In genomic region chr11:79094727-79095126, GRCm38 (mm10) we compare ENCODE assay signal across 8 mouse cellular contexts. TPM values are rescaled to one million over a fixed set of nuclear protein-coding genes. Genes with fewer than 3 reads are reported as not detected.
DNase-seq lines count a peak whose midpoint lies in the region; ATAC-seq and TF ChIP-seq lines count a peak whose summit lies in the region.

No protein-coding gene starts in this region.

- no peak overlapping the region for H3K4me2 ChIP-seq in midbrain, embryonic 11.5 days
- H3K4me2 ChIP-seq in midbrain, embryonic 15.5 days: no peak overlapping the region
- H3K4me2 ChIP-seq in intestine, embryonic 15.5 days (replicated peaks): no peak overlapping the region
- 0 out of 2 replicates have a peak overlapping the region, but pooled peaks have one; percentile 7 for H3K4me2 ChIP-seq in lung, embryonic 15.5 days
- no peak overlapping the region for H3K4me2 ChIP-seq in stomach, postnatal 0 days (replicated peaks; ENCODE audit: low read depth)

- peak; percentile 83 for DNase-seq in midbrain, embryonic 11.5 days (ENCODE audit: low spot score, missing footprints)
- peak; percentile 99 for DNase-seq in heart, adult 11 months
- peak; percentile 38 for DNase-seq in stomach, postnatal 0 days (ENCODE audit: low spot score)
- DNase-seq in ovary, postnatal 14 days (ENCODE audit: low spot score): no peak
- DNase-seq in thymus, postnatal 0 days (ENCODE audit: low spot score): no peak

- no peak for TF ChIP-seq EP300 in stomach, postnatal 0 days (optimal IDR thresholded peaks at IDR 0.05)

- ATAC-seq in midbrain, embryonic 11.5 days (ENCODE audit: low FRiP score): no peak
- no peak for ATAC-seq in midbrain, embryonic 15.5 days (replicated peaks)
- ATAC-seq in intestine, embryonic 15.5 days: peak; percentile 54
- ATAC-seq in lung, embryonic 15.5 days (ENCODE audit: borderline replicate concordance, extremely low read depth, low FRiP score, low TSS enrichment): peak; percentile 78
- ATAC-seq in stomach, postnatal 0 days (ENCODE audit: low FRiP score, low TSS enrichment): peak; percentile 11; the same call in 1 of the 2 replicates

- H3K4me1 ChIP-seq in midbrain, embryonic 11.5 days (ENCODE audit: control insufficient read depth, insufficient read depth, low read length): peaks cover 18% of the 10 kb centered on the region
- peaks cover 7% of the 10 kb centered on the region; the same call in 1 of the 2 replicates for H3K4me1 ChIP-seq in midbrain, embryonic 15.5 days
- H3K4me1 ChIP-seq in intestine, embryonic 15.5 days (replicated peaks): peaks cover 54% of the 10 kb centered on the region
- peaks cover 64% of the 10 kb centered on the region for H3K4me1 ChIP-seq in lung, embryonic 15.5 days
- H3K4me1 ChIP-seq in stomach, postnatal 0 days (replicated peaks; ENCODE audit: control insufficient read depth, insufficient read depth): peaks cover 16% of the 10 kb centered on the region; the same call in 1 of the 2 replicates

- no peak for TF ChIP-seq CTCF in stomach, postnatal 0 days (IDR thresholded peaks at IDR 0.05; ENCODE audit: low read depth)

- H3K27ac ChIP-seq in midbrain, embryonic 11.5 days (ENCODE audit: low read depth, low read length): 0 out of 2 replicates have a peak overlapping the region, but pooled peaks have one; percentile 20
- no peak overlapping the region for H3K27ac ChIP-seq in midbrain, embryonic 15.5 days
- peak overlapping the region; percentile 83 for H3K27ac ChIP-seq in intestine, embryonic 15.5 days
- H3K27ac ChIP-seq in lung, embryonic 15.5 days: peak overlapping the region; percentile 97
- peak overlapping the region; percentile 89 for H3K27ac ChIP-seq in stomach, postnatal 0 days (replicated peaks)

- 68% methylated on average over 5 of the region's 5 CpGs for WGBS in midbrain, embryonic 11.5 days
- WGBS in midbrain, embryonic 15.5 days: 60% methylated on average over 5 of the region's 5 CpGs
- WGBS in intestine, embryonic 15.5 days: 39% methylated on average over 5 of the region's 5 CpGs
- WGBS in lung, embryonic 15.5 days: 41% methylated on average over 5 of the region's 5 CpGs
- 27% methylated on average over 5 of the region's 5 CpGs for WGBS in stomach, postnatal 0 days

- no peak overlapping the region for H3K4me3 ChIP-seq in midbrain, embryonic 11.5 days (ENCODE audit: low read depth, low read length)
- H3K4me3 ChIP-seq in midbrain, embryonic 15.5 days: no peak overlapping the region
- H3K4me3 ChIP-seq in intestine, embryonic 15.5 days (replicated peaks): no peak overlapping the region
- no peak overlapping the region for H3K4me3 ChIP-seq in lung, embryonic 15.5 days
- no peak overlapping the region for H3K4me3 ChIP-seq in stomach, postnatal 0 days (ENCODE audit: low read depth, low read length)

- H3K9me3 ChIP-seq in midbrain, embryonic 11.5 days (ENCODE audit: control insufficient read depth, low read length): no peaks in the 10 kb centered on the region
- no peaks in the 10 kb centered on the region for H3K9me3 ChIP-seq in midbrain, embryonic 15.5 days
- no peaks in the 10 kb centered on the region for H3K9me3 ChIP-seq in intestine, embryonic 15.5 days
- no peaks in the 10 kb centered on the region for H3K9me3 ChIP-seq in lung, embryonic 15.5 days
- H3K9me3 ChIP-seq in stomach, postnatal 0 days (ENCODE audit: control insufficient read depth, low read length): no peaks in the 10 kb centered on the region

- no peaks in the 10 kb centered on the region for H3K36me3 ChIP-seq in midbrain, embryonic 11.5 days (ENCODE audit: control insufficient read depth, insufficient read depth, low read length)
- H3K36me3 ChIP-seq in midbrain, embryonic 15.5 days (replicated peaks): no peaks in the 10 kb centered on the region
- H3K36me3 ChIP-seq in intestine, embryonic 15.5 days: no peaks in the 10 kb centered on the region
- no peaks in the 10 kb centered on the region for H3K36me3 ChIP-seq in lung, embryonic 15.5 days
- no peaks in the 10 kb centered on the region for H3K36me3 ChIP-seq in stomach, postnatal 0 days (ENCODE audit: control insufficient read depth, insufficient read depth, low read length)

- no peak overlapping the region for H3K9ac ChIP-seq in midbrain, embryonic 11.5 days (ENCODE audit: low read length)
- H3K9ac ChIP-seq in midbrain, embryonic 15.5 days: no peak overlapping the region
- H3K9ac ChIP-seq in intestine, embryonic 15.5 days: no peak overlapping the region
- H3K9ac ChIP-seq in lung, embryonic 15.5 days: no peak overlapping the region
- 0 out of 2 replicates have a peak overlapping the region, but pooled peaks have one; percentile 8 for H3K9ac ChIP-seq in stomach, postnatal 0 days (ENCODE audit: low read length)

- no peaks in the 10 kb centered on the region for H3K27me3 ChIP-seq in midbrain, embryonic 11.5 days (ENCODE audit: control insufficient read depth, insufficient read depth, low read length)
- no peaks in the 10 kb centered on the region for H3K27me3 ChIP-seq in midbrain, embryonic 15.5 days (replicated peaks)
- H3K27me3 ChIP-seq in intestine, embryonic 15.5 days (replicated peaks): no peaks in the 10 kb centered on the region
- no peaks in the 10 kb centered on the region for H3K27me3 ChIP-seq in lung, embryonic 15.5 days
- H3K27me3 ChIP-seq in stomach, postnatal 0 days (ENCODE audit: control insufficient read depth, insufficient read depth, low read length): no peaks in the 10 kb centered on the region

RNA-seq across cellular contexts. Expression of gene Ksr1, which starts 51.5 kb away (rescaled TPM):
- 2.4 and 3.3 TPM in 2 replicates for polyA plus RNA-seq in midbrain, embryonic 11.5 days (2014; fragmentation: Nextera tagmentation; extraction: Ambion mirVana)
- 5.1 and 6.1 TPM in 2 replicates for polyA plus RNA-seq in midbrain, embryonic 15.5 days (2015; fragmentation: Nextera tagmentation; extraction: Ambion mirVana)
- polyA plus RNA-seq in intestine, embryonic 15.5 days (2015; fragmentation: Nextera tagmentation; extraction: Ambion mirVana): 3.5 and 4.4 TPM in 2 replicates
- 2.0 and 2.8 TPM in 2 replicates for polyA plus RNA-seq in lung, embryonic 15.5 days (2015; fragmentation: Nextera tagmentation; extraction: Ambion mirVana)
- polyA plus RNA-seq in stomach, postnatal 0 days (2015; fragmentation: Nextera tagmentation; extraction: Ambion mirVana): 0.67 and 0.94 TPM in 2 replicates
- 2.7 and 2.8 TPM in 2 replicates for polyA plus RNA-seq in thymus, postnatal 0 days (2015; fragmentation: Nextera tagmentation; extraction: Ambion mirVana)

Comparison
In these comparisons a context has a peak if more than half of its experiments do, and no peak if none do; other contexts are left out.
1. ATAC-seq: peak in intestine, embryonic 15.5 days (single experiment), lung, embryonic 15.5 days (single experiment) and stomach, postnatal 0 days (single experiment); none in midbrain, embryonic 11.5 days (single experiment) and midbrain, embryonic 15.5 days (single experiment).
2. DNase-seq: peak in midbrain, embryonic 11.5 days (single experiment), heart, adult 11 months (single experiment) and stomach, postnatal 0 days (single experiment); none in ovary, postnatal 14 days (single experiment) and thymus, postnatal 0 days (single experiment).